Mouse (Mus musculus) heart, adult 2 months (tissue): ENCODE results near the gene Zcchc18. TPM values are rescaled to one million over a fixed set of nuclear protein-coding genes. Genes with fewer than 3 reads are reported as not detected.
"Not testable (repeated sequence)": the region's sequence is repeated elsewhere in the genome, so short reads cannot be mapped to it uniquely, and the experiment has no call there.

Source experiments
- DNase-seq, 2 experiments: peaks; one replicate each; pipeline ENCODE4 v3.0.0; 2021
- H3K27ac ChIP-seq: fragments of 200-600 bp; 2 replicates; pipeline ENCODE4 v1.8.1; 2022
- H3K27me3 ChIP-seq: fragments of 200-500 bp; 2 replicates; pipeline ENCODE4 v1.6.1; 2012; ENCODE audit warnings: mild to moderate bottlenecking, low read length, inconsistent platforms, mixed read lengths; ENCODE audit not compliant: control insufficient read depth, insufficient read depth
- H3K36me3 ChIP-seq: fragments of 200-500 bp; 2 replicates; pipeline ENCODE4 v1.6.1; 2012; ENCODE audit warnings: low read length, inconsistent platforms; ENCODE audit not compliant: control insufficient read depth, insufficient read depth
- H3K4me1 ChIP-seq: fragments of 200-500 bp; 2 replicates; pipeline ENCODE4 v1.6.1; 2011; ENCODE audit warnings: low read length; ENCODE audit not compliant: control insufficient read depth, insufficient read depth
- H3K4me3 ChIP-seq: fragments of 200-600 bp; 2 replicates; pipeline ENCODE4 v1.8.1; 2022
- H3K79me2 ChIP-seq: fragments of 200-500 bp; replicated peaks from 2 replicates; pipeline ENCODE4 v1.6.1; 2012; ENCODE audit warnings: mild to moderate bottlenecking, inconsistent platforms, low read length, moderate library complexity, mixed read lengths; ENCODE audit not compliant: control insufficient read depth, insufficient read depth
- H3K9ac ChIP-seq: fragments of 200-500 bp; 2 replicates; pipeline ENCODE4 v1.6.1; 2012; ENCODE audit warnings: low read depth, mild to moderate bottlenecking, control low read depth, inconsistent platforms, low read length, mixed read lengths
- CTCF ChIP-seq: fragments of 200-600 bp; IDR thresholded peaks from 2 replicates; pipeline ENCODE4 v1.8.1; 2022; ENCODE audit warnings: antibody characterized with exemption, mild to moderate bottlenecking, moderate library complexity
- EP300 ChIP-seq: fragments of 200-500 bp; IDR thresholded peaks from 2 replicates; pipeline ENCODE4 v1.6.1; 2011; ENCODE audit warnings: low read depth, low read length, control low read depth; ENCODE audit not compliant: insufficient read depth
- POLR2A ChIP-seq: fragments of 200-500 bp; IDR thresholded peaks from 2 replicates; pipeline ENCODE4 v1.6.1; 2011; ENCODE audit warnings: mild to moderate bottlenecking, low read depth, low read length, control low read depth; ENCODE audit not compliant: insufficient read depth
- WGBS: fragments of 180-500 bp; shearing (Covaris S2); methylation state at CpG from one replicate; pipeline ENCODE4 v1.1.7; 2018; 5-methylcytosine and 5-hydroxymethylcytosine counted together
- intact Hi-C: fragments of 180-260 bp; cut with DNase I; formaldehyde crosslinking; loops from one replicate; pipeline ENCODE4 v1.15.1; 2025
- long read RNA-seq: library from polyadenylated mRNA; stranded (forward); transcript quantifications from one replicate; pipeline ENCODE4 v2.0.0, GENCODE M21; 2021
- polyA plus RNA-seq: library from polyadenylated mRNA; depleted of rRNA; stranded (reverse); fragments of >200 nt; gene quantifications from 2 replicates; pipeline ENCODE4 v1.2.3, GENCODE M21; 2012; rRNA removed
- total RNA-seq, 2 experiments: library from RNA; stranded (reverse); gene quantifications; 2 replicates each; pipeline ENCODE4 v1.2.3; 2021

Zcchc18 gene
- total RNA-seq, result under 1 TPM; 0.18 TPM
- 0.27 and 0.38 TPM in 2 replicates for polyA plus RNA-seq
- long read RNA-seq, partial matches to known transcripts, result 0 of 2 reads
- long read RNA-seq, other reads (novel, unspliced or antisense), result 1 of 2 reads

DNA sequence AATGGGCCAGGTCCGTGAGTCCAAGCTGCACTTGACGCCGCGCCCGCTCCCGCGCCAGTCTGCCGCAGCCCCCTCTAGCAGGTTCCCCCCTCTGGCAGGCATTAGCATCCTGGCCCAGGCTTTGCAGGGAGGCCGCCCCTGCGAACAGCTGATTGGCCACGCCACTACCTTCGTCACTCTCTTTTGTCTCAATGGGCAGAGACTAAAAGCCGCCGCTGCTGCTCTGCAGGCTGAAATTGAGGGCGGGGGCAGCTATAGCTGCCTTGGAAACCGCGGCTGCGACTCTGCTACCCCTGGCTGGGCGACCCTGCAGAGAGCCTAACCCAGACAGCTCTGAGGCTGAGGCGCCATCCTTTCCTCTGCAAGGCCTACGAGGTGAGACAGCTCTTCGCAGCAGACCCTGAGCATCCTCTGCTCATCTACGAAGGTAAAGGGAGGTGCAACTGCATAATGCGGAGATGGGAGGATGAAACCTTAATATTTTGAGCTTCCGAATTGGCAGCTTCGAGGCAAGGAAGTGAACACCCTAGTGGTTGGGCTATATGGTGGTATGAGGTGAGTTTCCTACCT, at the start of gene Zcchc18:
Zcchc18 (plus strand) TSS at position 178 of the 570 bp plus-strand sequence.
- peak within 1 kb of the TSS; percentile 19; the same call in 1 of the 2 replicates for H3K4me3 ChIP-seq
- WGBS, result 25% methylated on average over 26 of the region's 26 CpGs
- H3K27me3 ChIP-seq, result peaks cover 3% of the 10 kb centered on the region; the same call in 1 of the 2 replicates
- H3K79me2 ChIP-seq, result no peaks in the 10 kb centered on the region
- no peaks in the 10 kb centered on the region for H3K36me3 ChIP-seq
- TF ChIP-seq EP300 (no peak), CTCF (no peak), POLR2A (no peak)
- H3K4me1 ChIP-seq, result no peaks in the 10 kb centered on the region; the same call in 1 of the 2 replicates
- intact Hi-C loops, result no loop called here
- H3K9ac ChIP-seq, result peak within 1 kb of the TSS; percentile 25; the same call in 1 of the 2 replicates
- DNase-seq, result peak; percentile 31 to 50
- no peak within 1 kb of the TSS for H3K27ac ChIP-seq

DNA sequence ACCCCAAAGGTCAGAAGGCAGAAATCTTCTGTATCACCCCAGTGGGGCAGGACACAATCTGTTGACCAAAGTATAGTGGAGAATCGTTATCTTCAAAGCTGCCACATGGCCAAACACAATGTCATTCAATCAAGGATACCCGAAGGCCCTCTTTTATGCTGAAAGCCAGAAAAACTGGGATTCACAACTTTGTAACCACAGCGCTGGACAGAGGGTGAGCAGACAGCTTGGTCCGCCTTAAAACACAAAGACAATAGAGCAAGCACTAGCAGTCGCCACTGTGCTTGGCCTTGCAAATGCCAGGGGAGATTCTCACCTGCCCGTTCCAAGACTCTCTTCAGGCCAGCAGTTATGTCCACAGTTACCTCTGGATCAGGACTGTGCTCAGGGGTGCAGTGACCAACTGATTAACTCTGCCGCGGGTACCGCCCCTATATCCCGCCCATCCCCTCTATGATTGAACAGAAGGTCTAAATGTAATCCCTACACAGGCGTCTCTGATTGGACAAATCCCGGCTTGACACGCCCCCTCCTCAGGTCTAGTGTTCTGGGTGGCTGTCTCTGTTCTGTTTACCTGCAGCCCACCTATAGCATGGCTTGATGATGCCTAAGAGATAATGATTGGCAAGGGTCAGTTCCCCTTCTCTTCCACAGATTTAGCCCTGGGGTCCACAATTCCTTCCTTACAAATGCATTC, 35.2 kb upstream of the Zcchc18 start:
- WGBS, result 24% methylated on average over 13 of the region's 13 CpGs
- H3K4me1 ChIP-seq, intact Hi-C loops, H3K79me2 ChIP-seq, H3K9ac ChIP-seq, H3K36me3 ChIP-seq, H3K27ac ChIP-seq, H3K4me3 ChIP-seq, H3K27me3 ChIP-seq: not testable (repeated sequence)
- DNase-seq, result peak in 1 of 2 experiments; percentile 20

DNA sequence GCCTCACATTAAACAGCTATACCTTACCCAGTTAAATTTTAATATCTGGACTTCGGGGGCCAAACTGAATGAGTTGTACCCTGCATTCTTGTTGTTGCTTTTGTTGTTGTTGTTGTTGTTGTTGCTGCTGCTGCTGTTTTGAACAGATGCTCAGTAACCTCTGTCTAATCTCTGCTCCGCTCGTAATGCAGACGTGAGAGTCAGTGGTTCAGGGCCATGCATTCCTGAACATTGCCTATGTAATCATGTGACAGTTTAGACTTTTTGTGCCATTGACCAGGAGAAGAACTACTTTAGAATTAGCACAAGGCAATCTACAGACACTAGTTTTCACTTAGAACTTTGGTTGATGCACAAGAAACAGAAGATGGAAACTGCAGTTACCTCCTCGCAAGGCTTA, 34.7 kb upstream of the Zcchc18 start:
- DNase-seq, H3K4me1 ChIP-seq, intact Hi-C loops, H3K4me3 ChIP-seq, H3K79me2 ChIP-seq, H3K27ac ChIP-seq, H3K9ac ChIP-seq, H3K27me3 ChIP-seq, H3K36me3 ChIP-seq: not testable (repeated sequence)
- WGBS, result 54% methylated on average over 5 of the region's 5 CpGs

DNA sequence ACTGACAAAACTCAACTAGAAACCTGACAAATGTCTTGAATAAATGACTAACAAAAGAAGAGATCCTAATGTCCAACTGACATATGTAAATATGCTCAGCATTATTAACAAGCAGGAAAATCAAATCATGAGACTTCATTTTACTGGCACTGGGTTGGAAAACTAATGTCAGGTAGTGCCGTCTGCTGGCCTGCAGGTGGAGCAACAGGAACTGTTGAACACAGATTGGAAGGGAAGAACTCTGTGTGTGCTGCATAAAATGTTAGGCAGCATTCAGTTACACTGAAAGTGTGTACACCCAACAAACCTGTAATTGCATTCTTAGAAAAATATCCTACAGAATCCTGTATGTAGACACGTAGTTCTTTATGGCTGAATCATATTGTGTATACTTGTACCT, 33.3 kb upstream of the Zcchc18 start:
- 20% methylated on average over 2 of the region's 2 CpGs for WGBS
- peak; percentile 49 for TF ChIP-seq CTCF
- no peak for TF ChIP-seq EP300

DNA sequence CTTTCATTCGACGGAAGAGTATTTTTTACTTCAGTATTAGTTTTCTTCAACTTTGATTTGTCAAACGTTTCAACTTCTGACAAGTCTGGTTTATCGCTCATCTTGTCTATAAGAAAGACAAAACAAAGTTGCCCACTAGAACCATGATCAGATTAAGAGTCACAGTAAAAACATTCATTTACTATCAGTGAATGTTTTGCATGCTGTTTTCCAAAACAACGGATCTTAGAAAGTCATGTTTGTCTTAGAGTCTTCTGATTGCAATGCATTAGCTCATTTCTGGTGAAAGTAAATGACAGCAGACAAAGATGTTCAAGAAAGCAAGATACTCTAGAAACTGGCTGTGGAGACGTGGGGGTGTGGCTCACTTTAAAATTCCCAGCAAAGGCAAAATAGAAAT, 17.6 kb upstream of the Zcchc18 start, which contains the start of gene Tmsb15b2:
Tmsb15b2 (minus strand) TSS at position 101 of the 400 bp plus-strand sequence.
- DNase-seq, H3K36me3 ChIP-seq, H3K9ac ChIP-seq, H3K79me2 ChIP-seq, H3K4me3 ChIP-seq, intact Hi-C loops, H3K4me1 ChIP-seq, H3K27me3 ChIP-seq, H3K27ac ChIP-seq: not testable (repeated sequence)
- WGBS, result 82% methylated on average over 6 of the region's 6 CpGs

More for the DNA sequence above, 33.3 kb upstream of the Zcchc18 start:
- Histone ChIP-seq H3K36me3 (no peaks in the 10 kb centered on the region), H3K27ac (no peak overlapping the region), H3K4me3 (no peak overlapping the region), H3K4me1 (no peaks in the 10 kb centered on the region), H3K9ac (no peak overlapping the region), H3K79me2 (no peaks in the 10 kb centered on the region), H3K27me3 (no peaks in the 10 kb centered on the region)
- intact Hi-C loops, result no loop called here
- DNase-seq, result no peak

DNA sequence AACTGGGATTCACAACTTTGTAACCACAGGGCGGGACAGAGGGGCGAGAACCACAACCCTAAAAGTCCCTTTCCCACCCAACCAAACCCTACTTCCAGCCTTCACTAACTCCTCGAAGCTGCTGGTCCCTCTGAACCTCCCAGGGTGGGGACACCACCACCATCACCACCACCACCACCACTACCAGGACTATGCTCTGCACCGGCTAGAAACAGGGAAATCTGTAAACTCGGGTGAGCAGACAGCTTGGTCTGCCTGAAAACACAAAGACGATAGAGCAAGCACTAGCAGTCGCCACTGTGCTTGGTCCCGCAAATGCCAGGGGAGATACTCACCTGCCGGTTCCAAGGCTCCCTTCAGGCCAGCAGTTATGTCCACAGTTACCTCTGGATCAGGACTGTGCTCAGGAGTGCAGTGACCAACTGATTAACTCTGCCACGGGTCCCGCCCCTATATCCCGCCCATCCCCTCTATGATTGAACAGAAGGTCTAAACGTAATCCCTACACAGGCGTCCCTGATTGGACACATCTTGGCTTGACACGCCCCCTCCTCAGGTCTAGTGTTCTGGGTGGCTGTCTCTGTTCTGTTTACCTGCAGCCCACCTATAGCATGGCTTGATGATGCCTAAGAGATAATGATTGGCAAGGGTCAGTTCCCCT, 16.4 kb upstream of the Zcchc18 start, which contains the start of the genes Tmsb15l and Tmsb15b1:
Tmsb15l (minus strand) TSS at position 446 of the 661 bp plus-strand sequence.
Tmsb15b1 (minus strand) TSS at position 451 of the 661 bp plus-strand sequence.
- H3K4me1 ChIP-seq, result no peaks in the 10 kb centered on the region
- H3K4me3 ChIP-seq, result no peak within 1 kb of the TSS
- H3K9ac ChIP-seq, result peak within 1 kb of the TSS; percentile 41; the same call in 1 of the 2 replicates
- no peaks in the 10 kb centered on the region for H3K27me3 ChIP-seq
- DNase-seq, result peak in 1 of 2 experiments; percentile 48
- TF ChIP-seq CTCF (no peak), EP300 (no peak), POLR2A (no peak)
- no peaks in the 10 kb centered on the region for H3K36me3 ChIP-seq
- no peaks in the 10 kb centered on the region for H3K79me2 ChIP-seq
- intact Hi-C loops, result no loop called here
- 31% methylated on average over 15 of the region's 15 CpGs for WGBS
- H3K27ac ChIP-seq, result no peak within 1 kb of the TSS
